Mouse (Mus musculus) heart, postnatal 25 days (tissue): ENCODE data around the gene Tnfrsf14. TPM values are rescaled to one million over a fixed set of nuclear protein-coding genes. Genes with fewer than 3 reads are reported as not detected.
A peak's percentile ranks its signal among the peaks of the same experiment; 100 is the strongest.

ENCODE experiments used
- DNase-seq: peaks from one replicate; pipeline ENCODE4 v3.0.0; 2022; ENCODE audit warnings: low spot score
- intact Hi-C: fragments of 180-260 bp; cut with DNase I; formaldehyde crosslinking; loops from one replicate; pipeline ENCODE4 v1.15.1; 2025
- total RNA-seq, 2 experiments: library from RNA; stranded (reverse); gene quantifications; 2 replicates each; pipeline ENCODE4 v1.2.3; 2021

The Tnfrsf14 gene
- total RNA-seq, 2 experiments from 2014 or later = 3.8 to 6.7 TPM

- intact Hi-C loops = no loop called here
- no peak for DNase-seq
Measured at GRCm38 (mm10) chr4:154887593-154888250, 40.6 kb downstream of the Tnfrsf14 start.

GRCm38 (mm10) chr4:154886876-154887592 is 41.3 kb downstream of the Tnfrsf14 start:
- DNase-seq = no peak

GRCm38 (mm10) chr4:154885416-154885815 is 42.9 kb downstream of the Tnfrsf14 start:
- intact Hi-C loops = no loop called here

More at GRCm38 (mm10) chr4:154886876-154887592, 41.3 kb downstream of the Tnfrsf14 start:
- intact Hi-C loops = no loop called here

GRCm38 (mm10) chr4:154882014-154882659 is 46.2 kb downstream of the Tnfrsf14 start:
- no peak for DNase-seq
- intact Hi-C loops = no loop called here

More at GRCm38 (mm10) chr4:154885416-154885815, 42.9 kb downstream of the Tnfrsf14 start:
- no peak for DNase-seq

GRCm38 (mm10) chr4:154880730-154881129 is 47.6 kb downstream of the Tnfrsf14 start:
- intact Hi-C loops = loop anchor here (2.0 kb wide), 1 partner anchor 184 kb away; no protein-coding TSS in a partner anchor
- peak; percentile 19 for DNase-seq

GRCm38 (mm10) chr4:154877864-154878548 is 50.4 kb downstream of the Tnfrsf14 start:
- intact Hi-C loops = loop anchor here (1.0 to 10.0 kb wide), 4 partner anchors 27 to 367 kb away; partner anchors contain the start of gene Faap20

GRCm38 (mm10) chr4:154873186-154873585 is 55.2 kb downstream of the Tnfrsf14 start:
- no peak for DNase-seq
- intact Hi-C loops = loop anchor here (10.0 kb wide), 1 partner anchor 372 kb away; the partner anchor contains the start of gene Faap20

More at GRCm38 (mm10) chr4:154877864-154878548, 50.4 kb downstream of the Tnfrsf14 start:
- DNase-seq = peak; percentile 76

Other genes with a start within 250 kb of the Tnfrsf14 start
- under 1 TPM in 1 of 2 experiments, not detected in 1; 0.17 TPM for gene Ttc34, start 91.1 kb downstream of the Tnfrsf14 start, total RNA-seq
- gene Mmel1, start 59.0 kb downstream of the Tnfrsf14 start, total RNA-seq = under 1 TPM; 0.20 to 0.39 TPM
- 10 to 100 TPM; 74.4 to 76.2 TPM for gene Fam213b, start 29.4 kb downstream of the Tnfrsf14 start, total RNA-seq
- gene Hes5, start 32.4 kb upstream of the Tnfrsf14 start, total RNA-seq = under 1 TPM in 1 of 2 experiments, not detected in 1; 0.28 TPM
- gene Pank4, start 35.6 kb upstream of the Tnfrsf14 start, total RNA-seq = 10 to 100 TPM; 45.6 to 46.4 TPM
- gene Plch2, start 128.2 kb upstream of the Tnfrsf14 start, total RNA-seq = under 1 TPM in 1 of 2 experiments, not detected in 1; 0.08 TPM
- 10 to 100 TPM; 23.9 to 25.7 TPM for gene Pex10, start 138.5 kb upstream of the Tnfrsf14 start, total RNA-seq
- gene Rer1, start 157.8 kb upstream of the Tnfrsf14 start, total RNA-seq = 10 to 100 TPM; 66.1 to 68.7 TPM
- gene Morn1, start 158.0 kb upstream of the Tnfrsf14 start, total RNA-seq = 1 to 10 TPM; 1.1 to 1.3 TPM